Mouse (Mus musculus) urinary bladder, postnatal 10 days (tissue): ENCODE data around the gene Gm20867.
"Not testable (repeated sequence)": the region's sequence is repeated elsewhere in the genome, so short reads cannot be mapped to it uniquely, and the experiment has no call there.

ENCODE experiments used
- DNase-seq: peaks from one replicate; pipeline ENCODE4 v3.0.0; 2022; ENCODE audit warnings: low spot score

Gene Gm20867

DNA sequence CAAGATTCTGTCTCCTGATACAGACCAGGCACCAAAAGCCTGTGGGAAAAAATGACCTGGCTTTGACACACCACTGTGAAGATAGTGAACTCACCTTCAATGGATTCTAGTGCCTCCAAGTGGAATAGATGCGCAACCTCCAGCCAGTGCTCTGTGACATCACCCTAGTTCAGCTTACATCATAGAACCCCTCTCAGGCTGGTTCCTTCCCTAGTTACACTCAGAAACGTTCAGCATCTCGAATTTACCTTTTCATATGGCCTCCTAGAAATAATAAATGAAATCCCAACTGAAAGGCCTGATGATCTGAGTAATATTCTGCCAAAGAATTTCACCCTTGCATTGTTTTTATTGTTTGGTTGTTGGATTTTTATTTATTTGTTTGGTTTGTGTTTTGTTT lies at the start of gene Gm20867:
TSS of gene Gm20867 (minus strand) at position 101 of the 400 bp plus-strand sequence.
- DNase-seq = not testable (repeated sequence)
